Mouse (Mus musculus) bone marrow, adult 2 months (tissue): ENCODE measurements at regions not wholly inside any gene's neighbourhood (a gene's known extent, or its start where the extent isn't known, plus 50 kb on each side); places are given as distances from the start of the nearest gene placed in this dataset.

Source experiments
- CTCF ChIP-seq: fragments of 200-500 bp; IDR thresholded peaks from 2 replicates; pipeline ENCODE4 v1.5.1; 2011; ENCODE audit warnings: low read length, control low read depth; ENCODE audit not compliant: control insufficient read depth, insufficient read depth
- POLR2A ChIP-seq: fragments of 200-500 bp; IDR thresholded peaks from 2 replicates; pipeline ENCODE4 v1.6.1; 2011; ENCODE audit warnings: low read depth, mild to moderate bottlenecking, control low read depth, low read length, borderline replicate concordance; ENCODE audit not compliant: control insufficient read depth

GRCm38 (mm10) chr8:8307487-8307886 lies 353.6 kb downstream of the Efnb2 start:
- TF ChIP-seq POLR2A = no peak
- TF ChIP-seq CTCF = no peak
